Mouse (Mus musculus): ENCODE measurements around the gene Gnai3. TPM values are rescaled to one million over a fixed set of nuclear protein-coding genes. Genes with fewer than 3 reads are reported as not detected.

Gnai3 gene
- polyA plus RNA-seq, 1 experiment from 2014 or later = 63.4 TPM

DNA sequence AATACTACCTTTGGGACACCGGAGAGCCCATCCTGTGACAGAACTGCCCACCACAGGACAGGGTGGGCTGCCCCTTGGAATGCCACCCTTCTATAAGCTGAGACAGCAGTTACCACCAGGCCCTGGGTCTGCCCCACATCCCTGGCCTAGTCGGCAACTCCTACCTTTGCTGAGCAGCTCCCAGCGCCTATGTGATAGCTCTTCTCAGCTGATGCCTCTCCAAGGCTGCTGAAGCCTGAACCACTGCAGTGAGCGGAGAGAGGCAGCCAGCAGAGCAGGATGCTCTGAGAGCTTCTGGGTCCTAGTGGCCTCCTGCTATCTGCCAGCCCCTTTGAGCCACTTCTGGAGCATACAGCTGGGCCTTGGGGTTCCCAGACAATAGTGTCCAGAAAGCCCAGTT, 8.7 kb upstream of the Gnai3 start, which contains the start of gene Gpr61:
Gene Gpr61 (minus strand): TSS at position 227 of the 400 bp plus-strand sequence.
- no peak within 1 kb of the TSS for H3K27ac ChIP-seq (replicated peaks)
- H3K9me3 ChIP-seq (replicated peaks) = no peaks in the 10 kb centered on the region
- ATAC-seq (ENCODE audit: insufficient read depth) = no peak
- WGBS (ENCODE audit: insufficient replicate concordance) = 47% methylated on average over 4 of the region's 4 CpGs
- H3K4me3 ChIP-seq (replicated peaks) = no peak within 1 kb of the TSS
- no peak within 1 kb of the TSS for H3K9ac ChIP-seq
- H3K4me1 ChIP-seq (replicated peaks) = 0 out of 2 replicates have a peak, but pooled peaks cover 6% of the 10 kb centered on the region
- no peak within 1 kb of the TSS for H3K4me2 ChIP-seq
- H3K27me3 ChIP-seq = no peaks in the 10 kb centered on the region
- H3K36me3 ChIP-seq (replicated peaks) = no peaks in the 10 kb centered on the region

DNA sequence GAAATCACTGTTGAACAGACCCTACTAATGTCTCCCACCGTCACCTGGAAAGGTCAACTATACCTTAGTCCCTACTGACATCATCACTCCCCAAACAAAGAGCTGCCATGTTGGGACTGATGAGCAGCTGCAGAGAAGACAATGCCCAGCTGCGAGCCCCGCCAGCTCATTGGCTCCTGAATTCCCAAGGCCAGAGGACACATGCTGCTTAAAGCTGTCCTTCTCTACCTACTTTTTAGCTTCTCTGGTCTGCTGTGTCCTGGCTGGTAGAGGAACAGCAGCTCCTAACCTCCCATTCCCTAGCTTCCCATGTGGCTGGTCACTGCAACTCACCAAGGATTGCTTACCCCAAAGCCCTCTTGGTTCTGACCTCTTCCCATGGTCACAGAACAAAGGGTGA, 6.3 kb upstream of the Gnai3 start:
- Histone ChIP-seq H3K9me3 (replicated peaks) (no peaks in the 10 kb centered on the region), H3K4me3 (replicated peaks) (no peak overlapping the region), H3K9ac (no peak overlapping the region), H3K27ac (replicated peaks) (no peak overlapping the region), H3K27me3 (no peaks in the 10 kb centered on the region), H3K36me3 (replicated peaks) (no peaks in the 10 kb centered on the region), H3K4me1 (replicated peaks) (peaks cover 16% of the 10 kb centered on the region), H3K4me2 (no peak overlapping the region)
- 67% methylated on average over 3 of the region's 3 CpGs for WGBS (ENCODE audit: insufficient replicate concordance)
- no peak for ATAC-seq (ENCODE audit: insufficient read depth)

DNA sequence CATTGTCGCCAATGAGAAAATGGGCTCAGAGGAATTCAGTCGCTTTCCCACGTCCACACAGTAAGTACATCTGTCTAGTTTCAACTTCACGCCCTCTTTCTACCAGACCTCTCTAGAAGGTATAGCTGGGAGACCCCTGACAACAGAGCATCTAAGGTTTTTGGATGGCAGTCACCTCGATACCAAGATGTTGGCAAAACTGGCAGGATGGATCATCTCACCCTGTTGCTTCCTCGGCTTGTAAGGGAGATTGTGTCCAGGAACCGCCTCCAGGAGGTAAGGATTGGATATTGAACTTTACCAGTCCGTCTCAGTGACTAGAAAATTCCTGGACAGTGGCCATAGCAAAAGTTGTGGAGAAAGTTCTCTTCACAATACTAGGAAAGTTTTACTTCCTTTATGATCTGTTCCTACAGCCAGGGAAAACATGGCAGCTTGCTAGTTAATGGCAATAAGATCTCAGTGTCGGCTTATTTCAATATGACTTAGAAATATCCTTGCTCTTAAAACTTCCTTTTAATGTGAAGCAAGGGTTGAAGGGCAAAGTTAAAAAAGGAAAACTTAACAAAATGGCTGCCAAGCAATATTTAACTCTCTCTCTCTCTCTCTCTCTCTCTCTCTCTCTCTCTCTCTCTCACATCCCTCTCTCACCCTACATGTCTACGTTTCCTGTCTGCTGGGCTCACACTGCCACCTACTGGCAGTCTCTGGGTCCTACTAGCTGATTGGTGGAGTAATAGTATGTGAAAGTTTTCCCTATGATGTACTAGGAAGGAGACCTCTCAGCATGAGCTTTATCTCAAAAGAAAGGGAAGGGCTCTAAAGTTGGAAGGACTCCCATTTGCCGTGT, 1.7 kb upstream of the Gnai3 start:
- no peak for ATAC-seq (ENCODE audit: insufficient read depth)
- Histone ChIP-seq H3K9me3 (replicated peaks) (no peaks in the 10 kb centered on the region), H3K4me1 (replicated peaks) (peaks cover 48% of the 10 kb centered on the region), H3K36me3 (replicated peaks) (peaks cover 6% of the 10 kb centered on the region), H3K4me2 (peak overlapping the region; percentile 91), H3K4me3 (replicated peaks) (no peak overlapping the region), H3K9ac (peak overlapping the region; percentile 34), H3K27me3 (no peaks in the 10 kb centered on the region), H3K27ac (replicated peaks) (peak overlapping the region; percentile 98)
- 61% methylated on average over 11 of the region's 11 CpGs for WGBS (ENCODE audit: insufficient replicate concordance)

DNA sequence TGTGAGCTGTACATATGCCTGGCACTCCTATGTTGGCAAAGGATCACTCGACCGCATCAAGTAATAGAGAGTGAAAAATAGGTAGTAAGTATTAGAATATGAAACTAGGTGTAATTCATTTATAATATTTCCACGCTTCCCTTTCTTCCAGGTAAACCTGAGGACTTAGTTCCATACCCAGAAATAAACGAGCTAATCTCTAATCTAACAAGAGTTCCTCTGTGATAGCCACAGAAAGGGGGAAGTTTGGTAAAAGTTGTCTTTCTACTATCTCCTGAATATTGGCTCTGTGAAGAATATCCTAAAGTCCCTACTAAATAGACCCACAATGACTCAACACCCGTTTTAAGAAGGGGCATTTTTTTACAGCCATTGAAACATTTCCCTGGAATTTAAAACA, 725 bp upstream of the Gnai3 start:
- ATAC-seq (ENCODE audit: insufficient read depth) = no peak
- peaks cover 13% of the 10 kb centered on the region for H3K36me3 ChIP-seq (replicated peaks)
- H3K4me2 ChIP-seq = peak overlapping the region; percentile 91
- H3K4me3 ChIP-seq (replicated peaks) = peak overlapping the region; percentile 87
- 29% methylated on average over 5 of the region's 5 CpGs for WGBS (ENCODE audit: insufficient replicate concordance)
- no peaks in the 10 kb centered on the region for H3K27me3 ChIP-seq
- H3K4me1 ChIP-seq (replicated peaks) = peaks cover 57% of the 10 kb centered on the region
- H3K27ac ChIP-seq (replicated peaks) = peak overlapping the region; percentile 98
- no peaks in the 10 kb centered on the region for H3K9me3 ChIP-seq (replicated peaks)
- H3K9ac ChIP-seq = peak overlapping the region; percentile 91

DNA sequence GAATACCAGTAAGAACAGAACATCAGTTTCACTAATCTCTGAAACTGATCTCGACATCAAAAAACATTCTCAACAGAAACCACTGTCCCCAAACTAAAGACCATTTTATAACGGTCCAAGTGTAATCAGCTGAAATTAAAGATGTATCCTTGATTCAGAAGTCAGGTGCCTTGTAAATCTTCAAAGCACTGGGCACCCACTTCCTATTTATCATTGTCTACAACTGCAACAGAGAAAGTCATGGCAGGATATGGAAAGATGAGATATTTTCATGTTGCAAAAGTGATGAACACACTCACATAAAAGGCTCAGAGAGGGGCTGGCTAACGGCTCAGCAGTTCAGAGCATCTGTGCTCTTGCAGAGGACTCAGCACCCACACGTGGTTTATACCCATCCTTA, 5.2 kb downstream of the Gnai3 start:
- Histone ChIP-seq H3K4me3 (replicated peaks) (no peak overlapping the region), H3K27ac (replicated peaks) (no peak overlapping the region), H3K27me3 (no peaks in the 10 kb centered on the region), H3K4me2 (no peak overlapping the region), H3K36me3 (replicated peaks) (peaks cover 54% of the 10 kb centered on the region), H3K9me3 (replicated peaks) (no peaks in the 10 kb centered on the region), H3K4me1 (replicated peaks) (peaks cover 61% of the 10 kb centered on the region), H3K9ac (no peak overlapping the region)
- WGBS (ENCODE audit: insufficient replicate concordance) = 57% methylated on average over 4 of the region's 4 CpGs
- no peak for ATAC-seq (ENCODE audit: insufficient read depth)

DNA sequence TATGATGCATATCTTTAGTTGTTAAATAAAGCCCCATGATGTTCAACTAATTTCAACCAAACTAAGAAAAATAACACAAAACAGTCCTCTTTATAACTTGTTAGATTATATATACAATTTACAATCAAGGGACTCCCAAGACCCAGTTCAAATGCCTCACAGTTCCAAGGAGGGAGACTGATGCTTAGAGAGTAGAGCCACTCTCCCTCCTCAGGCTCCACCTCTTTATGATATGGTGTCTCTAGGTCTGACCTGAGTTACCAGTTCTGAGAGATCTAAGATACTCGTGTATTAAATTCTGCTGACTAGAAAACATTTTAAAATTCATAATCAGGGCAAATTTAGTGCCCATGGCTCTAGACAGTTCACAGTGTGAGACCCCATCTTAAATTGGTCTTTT, 6.8 kb downstream of the Gnai3 start:
- Histone ChIP-seq H3K27ac (replicated peaks) (no peak overlapping the region), H3K36me3 (replicated peaks) (peaks cover 57% of the 10 kb centered on the region), H3K4me3 (replicated peaks) (no peak overlapping the region), H3K9ac (no peak overlapping the region), H3K9me3 (replicated peaks) (no peaks in the 10 kb centered on the region), H3K4me1 (replicated peaks) (peaks cover 63% of the 10 kb centered on the region), H3K27me3 (no peaks in the 10 kb centered on the region), H3K4me2 (no peak overlapping the region)
- no peak for ATAC-seq (ENCODE audit: insufficient read depth)
- 47% methylated on average over 1 of the region's 1 CpGs for WGBS (ENCODE audit: insufficient replicate concordance)

DNA sequence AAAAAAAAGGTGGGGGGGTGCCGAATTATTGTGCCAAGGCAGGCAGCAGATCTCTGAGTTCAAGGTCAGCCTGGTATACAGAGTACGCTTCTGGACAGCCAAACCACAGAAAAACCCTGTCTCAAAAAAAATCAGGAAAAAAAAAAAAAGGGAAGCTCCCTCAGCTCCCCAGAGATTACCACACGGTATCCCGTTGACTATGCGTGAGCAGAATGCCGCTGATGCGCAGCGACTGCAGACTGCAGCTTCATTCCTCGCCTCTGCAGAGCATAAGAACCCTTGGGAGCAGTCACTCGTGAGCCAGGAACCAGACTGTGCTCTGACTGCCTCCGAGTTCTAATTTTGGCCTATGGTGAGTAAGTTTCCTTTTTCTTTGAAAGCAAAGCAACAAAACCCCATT, 11.2 kb downstream of the Gnai3 start:
- no peak overlapping the region for H3K4me3 ChIP-seq (replicated peaks)
- H3K27me3 ChIP-seq = no peaks in the 10 kb centered on the region
- WGBS (ENCODE audit: insufficient replicate concordance) = 46% methylated on average over 11 of the region's 11 CpGs
- H3K36me3 ChIP-seq (replicated peaks) = peaks cover 33% of the 10 kb centered on the region
- peaks cover 69% of the 10 kb centered on the region for H3K4me1 ChIP-seq (replicated peaks)
- no peak for ATAC-seq (ENCODE audit: insufficient read depth)
- H3K27ac ChIP-seq (replicated peaks) = no peak overlapping the region; the same call in 1 of the 2 replicates
- no peak overlapping the region for H3K9ac ChIP-seq
- no peaks in the 10 kb centered on the region for H3K9me3 ChIP-seq (replicated peaks)
- H3K4me2 ChIP-seq = no peak overlapping the region

DNA sequence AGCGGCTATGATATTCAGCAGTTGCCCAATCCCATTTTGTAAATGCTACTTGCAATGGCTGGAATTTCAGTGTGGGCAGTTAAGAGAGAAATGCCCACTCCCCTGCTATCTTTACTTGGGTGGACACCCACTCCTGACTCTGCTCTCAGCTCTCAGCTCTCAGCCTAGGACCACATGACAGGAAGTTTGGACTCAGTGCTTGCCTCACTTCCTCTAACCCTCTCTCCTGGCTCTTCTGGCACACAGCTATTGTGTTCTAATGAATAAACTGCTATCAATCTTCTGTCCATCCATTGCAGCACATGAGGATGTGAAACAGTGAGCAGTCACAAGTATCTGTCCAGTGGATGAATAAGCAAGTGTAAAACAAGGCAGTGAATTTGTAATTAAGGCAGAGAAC, 13.5 kb downstream of the Gnai3 start:
- Histone ChIP-seq H3K27me3 (no peaks in the 10 kb centered on the region), H3K9me3 (replicated peaks) (no peaks in the 10 kb centered on the region), H3K9ac (no peak overlapping the region), H3K4me1 (replicated peaks) (peaks cover 76% of the 10 kb centered on the region), H3K36me3 (replicated peaks) (peaks cover 23% of the 10 kb centered on the region), H3K4me2 (no peak overlapping the region), H3K27ac (replicated peaks) (peak overlapping the region; percentile 71), H3K4me3 (replicated peaks) (no peak overlapping the region)
- WGBS (ENCODE audit: insufficient replicate concordance) = 87% methylated on average over 1 of the region's 1 CpGs
- no peak for ATAC-seq (ENCODE audit: insufficient read depth)

DNA sequence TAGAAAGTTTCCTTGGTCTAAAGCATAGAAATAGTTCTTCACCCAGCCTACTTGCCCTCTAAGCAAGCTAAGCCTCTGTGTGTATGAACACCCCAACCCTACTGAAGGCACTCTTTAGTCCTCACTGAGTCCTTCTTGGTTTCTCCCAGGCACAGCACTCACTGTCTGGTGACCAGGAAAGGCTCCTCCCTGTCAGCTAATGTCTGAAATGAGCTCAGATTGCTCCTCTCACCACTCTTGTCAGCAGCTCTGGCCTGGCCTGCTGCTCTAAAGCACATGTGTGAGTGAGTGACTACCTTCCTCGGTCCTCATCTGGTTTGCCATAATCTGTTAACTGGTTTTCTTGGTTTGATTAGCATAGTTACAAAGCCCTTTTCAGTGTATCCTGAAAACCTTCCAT, 14.1 kb downstream of the Gnai3 start:
- no peak for ATAC-seq (ENCODE audit: insufficient read depth)
- Histone ChIP-seq H3K9ac (no peak overlapping the region), H3K36me3 (replicated peaks) (peaks cover 16% of the 10 kb centered on the region), H3K27me3 (no peaks in the 10 kb centered on the region), H3K9me3 (replicated peaks) (no peaks in the 10 kb centered on the region), H3K27ac (replicated peaks) (peak overlapping the region; percentile 71), H3K4me3 (replicated peaks) (no peak overlapping the region), H3K4me1 (replicated peaks) (peaks cover 79% of the 10 kb centered on the region), H3K4me2 (no peak overlapping the region)
- 57% methylated on average over 1 of the region's 1 CpGs for WGBS (ENCODE audit: insufficient replicate concordance)

DNA sequence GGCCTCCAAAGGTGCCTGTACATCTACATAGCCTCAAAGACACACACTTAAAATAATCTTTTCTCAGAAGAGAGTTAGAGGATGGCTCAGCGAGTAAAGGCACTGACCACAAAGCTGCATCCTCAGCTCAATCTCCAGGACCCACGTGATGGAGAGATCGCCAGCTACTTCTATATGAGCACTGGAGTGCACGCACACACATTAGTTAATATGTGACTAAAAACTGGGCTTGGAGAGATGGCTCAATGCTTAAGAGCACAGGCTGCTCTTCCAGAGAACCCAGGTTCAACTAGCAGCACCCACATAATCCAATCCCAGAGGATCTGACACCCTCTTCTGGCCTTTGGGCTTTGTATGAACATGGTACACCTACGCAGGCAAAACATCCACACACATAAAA, 14.7 kb downstream of the Gnai3 start:
- Histone ChIP-seq H3K4me3 (replicated peaks) (no peak overlapping the region), H3K4me1 (replicated peaks) (peaks cover 83% of the 10 kb centered on the region), H3K9me3 (replicated peaks) (no peaks in the 10 kb centered on the region), H3K9ac (no peak overlapping the region), H3K27ac (replicated peaks) (peak overlapping the region; percentile 71), H3K36me3 (replicated peaks) (peaks cover 12% of the 10 kb centered on the region), H3K27me3 (no peaks in the 10 kb centered on the region), H3K4me2 (peak overlapping the region; percentile 8; the same call in 1 of the 2 replicates)
- WGBS (ENCODE audit: insufficient replicate concordance) = 78% methylated on average over 5 of the region's 5 CpGs
- 0 out of 2 replicates have a peak, but pooled peaks have one; percentile 11 for ATAC-seq (ENCODE audit: insufficient read depth)

DNA sequence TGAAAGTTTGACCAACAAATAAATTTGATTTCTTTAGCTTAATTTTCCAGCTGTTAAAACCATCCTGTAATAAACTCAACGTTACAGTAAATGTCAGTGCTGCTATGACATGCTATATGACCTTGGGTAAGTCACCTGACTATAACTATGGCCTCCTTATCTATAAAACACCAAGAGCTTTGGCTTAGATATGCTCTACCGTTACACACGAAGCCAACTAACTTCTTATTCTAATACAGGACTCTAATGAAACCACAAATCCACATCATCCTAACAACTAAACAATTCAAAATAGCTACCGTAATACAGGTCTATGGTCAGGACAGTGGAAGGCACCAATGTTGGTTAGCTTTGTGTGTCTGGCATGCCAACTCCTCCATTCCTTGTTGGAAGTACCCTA, 16.1 kb downstream of the Gnai3 start:
- 27% methylated on average over 4 of the region's 4 CpGs for WGBS (ENCODE audit: insufficient replicate concordance)
- H3K27me3 ChIP-seq = no peaks in the 10 kb centered on the region
- H3K9me3 ChIP-seq (replicated peaks) = no peaks in the 10 kb centered on the region
- peaks cover 4% of the 10 kb centered on the region; the same call in 1 of the 2 replicates for H3K36me3 ChIP-seq (replicated peaks)
- no peak overlapping the region for H3K9ac ChIP-seq
- H3K27ac ChIP-seq (replicated peaks) = peak overlapping the region; percentile 78
- peaks cover 83% of the 10 kb centered on the region for H3K4me1 ChIP-seq (replicated peaks)
- H3K4me3 ChIP-seq (replicated peaks) = no peak overlapping the region
- ATAC-seq (ENCODE audit: insufficient read depth) = peak; percentile 85
- peak overlapping the region; percentile 46 for H3K4me2 ChIP-seq

All from liver, embryonic 15.5 days (tissue).